Mouse (Mus musculus) lung, adult 2 months (tissue): Measurements from ENCODE around the gene Smurf2. TPM values are rescaled to one million over a fixed set of nuclear protein-coding genes. Genes with fewer than 3 reads are reported as not detected.

ENCODE experiments used
- DNase-seq: peaks from one replicate; pipeline ENCODE4 v3.0.0; 2022
- H3K4me1 ChIP-seq: fragments of 200-500 bp; 2 replicates; pipeline ENCODE4 v1.6.1; 2011; ENCODE audit warnings: low read length; ENCODE audit not compliant: control insufficient read depth, insufficient read depth
- H3K4me3 ChIP-seq: fragments of 200-500 bp; replicated peaks from 2 replicates; pipeline ENCODE3; 2011; ENCODE audit warnings: low read depth, mild to moderate bottlenecking, control low read depth, low read length; ENCODE audit errors: extremely low read depth
- CTCF ChIP-seq: fragments of 200-500 bp; IDR thresholded peaks from 2 replicates; pipeline ENCODE4 v1.5.1; 2011; ENCODE audit warnings: mild to moderate bottlenecking, low read length, control low read depth; ENCODE audit not compliant: insufficient read depth
- POLR2A ChIP-seq: fragments of 200-500 bp; IDR thresholded peaks from 2 replicates; pipeline ENCODE4 v1.6.1; 2011; ENCODE audit warnings: low read depth, mild to moderate bottlenecking, control low read depth, low read length, borderline replicate concordance; ENCODE audit errors: extremely low read depth
- WGBS: fragments of 180-500 bp; shearing (Covaris S2); methylation state at CpG from one replicate; pipeline ENCODE4 v1.1.7; 2018; 5-methylcytosine and 5-hydroxymethylcytosine counted together
- polyA plus RNA-seq: library from polyadenylated mRNA; depleted of rRNA; stranded (reverse); fragments of >200 nt; gene quantifications from 2 replicates; pipeline ENCODE4 v1.2.3, GENCODE M21; 2012

The Smurf2 gene
- polyA plus RNA-seq, 1 experiment: 24.7 TPM

DNA sequence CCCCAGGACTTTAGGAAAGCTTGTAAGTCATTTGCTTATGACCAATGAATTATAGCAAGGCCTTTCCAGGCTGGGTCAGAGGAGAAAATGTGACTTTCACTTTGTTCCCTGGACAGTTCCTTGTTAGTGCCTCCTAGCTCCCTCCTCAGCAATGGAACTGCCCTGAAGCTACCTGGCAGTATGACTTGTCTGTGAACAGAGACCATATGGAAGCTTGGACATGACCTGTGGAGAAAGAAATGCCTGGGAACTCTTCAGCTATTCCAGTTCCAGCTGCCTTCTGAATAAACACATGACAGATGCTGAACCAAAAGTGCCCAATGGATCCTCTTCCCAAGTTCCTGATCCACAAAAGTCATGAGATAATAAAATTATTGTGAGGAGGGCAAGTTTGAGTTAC lies 12.5 kb downstream of the Smurf2 start:
- Histone ChIP-seq H3K4me3 (no peak overlapping the region), H3K4me1 (peaks cover 15% of the 10 kb centered on the region)
- TF ChIP-seq POLR2A (no peak), CTCF (no peak)

GRCm38 (mm10) chr11:106907253-106907652 lies 13.3 kb downstream of the Smurf2 start:
- no peak for DNase-seq
- TF ChIP-seq CTCF (no peak), POLR2A (no peak)
- 65% methylated on average over 1 of the region's 1 CpGs for WGBS
- Histone ChIP-seq H3K4me3 (no peak overlapping the region), H3K4me1 (peaks cover 15% of the 10 kb centered on the region)

More for the DNA sequence above, 12.5 kb downstream of the Smurf2 start:
- DNase-seq: no peak

DNA sequence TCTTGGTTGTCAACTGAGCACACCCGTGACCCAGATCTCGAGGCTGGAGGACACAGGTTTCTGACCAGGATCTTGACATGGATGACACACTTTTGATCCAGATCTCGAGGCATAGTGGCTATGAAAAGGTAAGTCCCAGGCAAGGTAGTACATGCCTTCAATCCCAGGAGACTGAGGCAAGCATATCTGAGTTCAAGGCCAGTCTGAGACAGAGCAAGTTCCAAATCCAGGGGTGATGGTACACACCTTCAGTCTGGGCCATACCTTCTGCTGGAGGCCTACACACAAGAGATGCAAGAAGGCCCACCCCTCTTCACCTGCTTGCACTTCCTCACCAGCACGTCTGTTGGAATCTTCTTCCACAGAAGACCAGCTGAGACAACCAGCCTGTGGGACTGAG lies 14.8 kb downstream of the Smurf2 start:
- TF ChIP-seq POLR2A: no peak
- no peak for TF ChIP-seq CTCF
- Histone ChIP-seq H3K4me3 (no peak overlapping the region), H3K4me1 (peaks cover 10% of the 10 kb centered on the region)
- no peak for DNase-seq
- WGBS: 81% methylated on average over 4 of the region's 4 CpGs

GRCm38 (mm10) chr11:106899804-106900203 lies 20.7 kb downstream of the Smurf2 start:
- DNase-seq: no peak
- Histone ChIP-seq H3K4me1 (peaks cover 8% of the 10 kb centered on the region), H3K4me3 (no peak overlapping the region)
- 62% methylated on average over 1 of the region's 1 CpGs for WGBS
- TF ChIP-seq POLR2A: no peak
- no peak for TF ChIP-seq CTCF

- TF ChIP-seq POLR2A: no peak
- no peak for TF ChIP-seq CTCF
- DNase-seq: no peak
- 63% methylated on average over 2 of the region's 2 CpGs for WGBS
- Histone ChIP-seq H3K4me1 (peaks cover 12% of the 10 kb centered on the region), H3K4me3 (no peak overlapping the region)
Measured at GRCm38 (mm10) chr11:106896561-106897168, 23.9 kb downstream of the Smurf2 start.

DNA sequence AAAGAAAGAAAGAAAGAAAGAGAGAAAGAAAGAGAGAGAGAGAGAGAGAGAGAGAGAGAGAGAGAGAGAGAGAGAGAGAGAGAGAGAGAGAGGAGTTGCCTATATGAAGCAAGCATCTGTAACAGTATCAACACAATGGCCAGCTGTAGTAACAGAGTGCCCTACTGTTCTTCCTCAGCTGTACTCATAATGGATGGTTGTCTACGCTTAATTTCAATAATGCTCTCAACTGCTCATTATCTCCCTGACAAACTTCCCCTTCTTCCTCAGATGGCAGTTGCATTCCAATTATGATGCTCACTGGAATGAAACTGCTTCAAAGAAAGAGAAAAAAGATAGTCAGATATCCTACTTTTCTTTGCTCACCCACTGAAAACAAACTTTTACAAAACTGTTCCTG lies 36.9 kb downstream of the Smurf2 start:
- Histone ChIP-seq H3K4me3 (no peak overlapping the region), H3K4me1 (peaks cover 25% of the 10 kb centered on the region)
- WGBS: 59% methylated on average over 1 of the region's 1 CpGs
- DNase-seq: no peak
- TF ChIP-seq CTCF (no peak), POLR2A (no peak)

DNA sequence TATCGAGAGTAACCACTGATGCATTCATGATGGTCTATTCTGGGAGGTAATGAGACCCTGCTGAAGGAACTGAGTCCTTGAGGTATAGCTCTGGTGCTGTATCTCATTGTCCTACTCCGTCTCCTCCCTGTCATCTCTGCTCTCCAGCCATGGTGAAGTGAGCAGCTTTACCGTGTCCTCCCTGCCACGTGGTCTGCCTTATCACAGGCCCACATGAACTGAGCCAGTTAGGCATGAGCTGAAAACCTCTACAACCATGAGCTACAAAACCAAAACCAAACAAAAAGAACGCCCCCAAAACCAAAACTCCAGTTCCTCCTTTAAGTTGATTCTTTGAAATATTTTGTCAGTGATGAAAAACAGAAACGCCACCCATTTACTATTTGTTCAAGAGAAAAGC lies 47.9 kb downstream of the Smurf2 start:
- H3K4me3 ChIP-seq: no peak overlapping the region
- H3K4me1 ChIP-seq: peaks cover 10% of the 10 kb centered on the region
- no peak for DNase-seq
- 67% methylated on average over 6 of the region's 6 CpGs for WGBS
- no peak for TF ChIP-seq CTCF
- no peak for TF ChIP-seq POLR2A

DNA sequence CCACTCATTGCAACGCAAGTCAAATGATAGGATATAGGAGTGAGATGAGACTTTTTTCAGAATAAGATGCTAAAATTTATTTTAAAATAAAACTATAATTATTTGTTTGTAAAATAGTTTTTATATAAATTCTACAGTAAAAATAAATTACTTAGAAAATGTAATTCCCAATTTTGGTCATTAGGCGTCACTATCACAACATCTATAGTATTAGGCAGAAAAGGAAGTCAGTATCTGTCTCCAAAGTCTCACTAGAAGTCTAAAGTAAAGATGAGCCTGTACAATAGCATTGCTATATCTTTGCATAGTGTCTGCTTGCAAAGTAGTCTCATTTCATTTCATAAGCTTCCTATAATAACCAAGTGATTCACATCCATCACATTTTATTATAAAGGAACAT lies 69.1 kb downstream of the Smurf2 start:
- WGBS: 51% methylated on average over 2 of the region's 2 CpGs
- DNase-seq: no peak
- no peak for TF ChIP-seq POLR2A
- TF ChIP-seq CTCF: no peak
- Histone ChIP-seq H3K4me1 (no peaks in the 10 kb centered on the region; the same call in 1 of the 2 replicates), H3K4me3 (no peak overlapping the region)

DNA sequence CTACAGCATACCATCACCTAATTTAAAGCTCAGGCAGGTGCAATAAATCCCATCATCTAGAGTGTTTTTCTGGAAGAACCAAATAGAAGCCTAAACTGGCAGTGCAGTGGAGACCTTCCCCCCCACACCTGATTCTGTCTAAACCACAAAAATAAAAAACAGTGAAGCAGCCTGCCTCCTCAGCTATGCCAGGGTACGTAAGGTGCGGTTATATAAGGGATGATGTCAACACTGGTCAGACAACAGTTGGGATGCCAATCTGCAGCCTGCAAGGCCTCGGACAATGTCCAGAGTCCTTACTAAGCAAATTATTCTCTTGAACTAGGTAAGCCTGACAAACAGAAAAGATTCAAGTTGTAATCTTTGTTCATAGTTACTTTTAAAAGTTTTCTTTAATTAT lies 78.5 kb downstream of the Smurf2 start:
- TF ChIP-seq POLR2A (no peak), CTCF (no peak)
- Histone ChIP-seq H3K4me1 (peaks cover 11% of the 10 kb centered on the region), H3K4me3 (no peak overlapping the region)
- WGBS: 90% methylated on average over 3 of the region's 3 CpGs
- no peak for DNase-seq

- TF ChIP-seq CTCF (no peak), POLR2A (no peak)
Measured at GRCm38 (mm10) chr11:106828079-106828478, 92.4 kb downstream of the Smurf2 start.

More at GRCm38 (mm10) chr11:106828079-106828478, 92.4 kb downstream of the Smurf2 start:
- H3K4me1 ChIP-seq: no peaks in the 10 kb centered on the region
- DNase-seq: no peak
- H3K4me3 ChIP-seq: no peak overlapping the region
- WGBS: 88% methylated on average over 7 of the region's 7 CpGs
